Mouse (Mus musculus) cerebellum, adult 18-20 months (tissue): ENCODE measurements around the gene Zc3h18.
A peak's percentile ranks its signal among the peaks of the same experiment; 100 is the strongest.

Source experiments
- DNase-seq, 2 experiments: peaks; one replicate each; pipeline ENCODE4 v3.0.0; 2021

Gene Zc3h18

DNA sequence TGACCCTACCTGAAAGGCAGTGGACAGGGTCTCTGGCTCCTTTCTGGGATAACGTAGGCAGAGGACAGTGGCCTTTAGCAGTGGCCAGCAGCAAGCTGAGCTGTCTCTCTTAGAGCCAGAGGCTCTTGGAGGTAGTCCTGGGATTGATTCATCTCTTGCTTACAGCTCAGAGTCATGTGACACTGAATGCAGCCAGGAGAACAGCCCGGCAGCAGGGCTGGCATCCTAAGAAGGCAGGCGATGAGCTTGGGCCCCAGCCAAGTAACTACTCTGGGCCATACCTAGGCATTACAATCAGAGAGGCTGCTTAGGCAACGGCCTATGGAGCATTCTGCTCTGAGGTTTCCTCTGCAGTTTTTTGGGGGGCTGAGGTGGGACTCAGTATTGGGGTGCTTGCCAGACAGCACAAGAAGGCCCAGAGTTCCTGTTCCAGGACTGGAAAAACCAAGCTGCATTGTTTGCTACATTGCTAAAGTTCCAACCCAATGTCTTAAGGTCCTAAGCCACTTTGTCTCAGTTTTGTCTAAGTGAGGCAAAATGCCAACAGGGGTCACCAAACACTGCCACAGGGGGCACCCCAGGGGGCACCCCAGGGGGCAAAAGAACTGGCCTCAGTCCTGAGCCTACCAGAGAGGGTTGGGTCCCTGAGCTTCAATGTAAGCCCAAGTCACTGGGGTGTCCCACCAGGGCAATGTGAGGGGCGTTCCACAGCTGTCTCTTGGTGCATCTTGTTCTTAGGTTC is 28.4 kb upstream of the Zc3h18 start:
- DNase-seq: peak; percentile 91 to 94

DNA sequence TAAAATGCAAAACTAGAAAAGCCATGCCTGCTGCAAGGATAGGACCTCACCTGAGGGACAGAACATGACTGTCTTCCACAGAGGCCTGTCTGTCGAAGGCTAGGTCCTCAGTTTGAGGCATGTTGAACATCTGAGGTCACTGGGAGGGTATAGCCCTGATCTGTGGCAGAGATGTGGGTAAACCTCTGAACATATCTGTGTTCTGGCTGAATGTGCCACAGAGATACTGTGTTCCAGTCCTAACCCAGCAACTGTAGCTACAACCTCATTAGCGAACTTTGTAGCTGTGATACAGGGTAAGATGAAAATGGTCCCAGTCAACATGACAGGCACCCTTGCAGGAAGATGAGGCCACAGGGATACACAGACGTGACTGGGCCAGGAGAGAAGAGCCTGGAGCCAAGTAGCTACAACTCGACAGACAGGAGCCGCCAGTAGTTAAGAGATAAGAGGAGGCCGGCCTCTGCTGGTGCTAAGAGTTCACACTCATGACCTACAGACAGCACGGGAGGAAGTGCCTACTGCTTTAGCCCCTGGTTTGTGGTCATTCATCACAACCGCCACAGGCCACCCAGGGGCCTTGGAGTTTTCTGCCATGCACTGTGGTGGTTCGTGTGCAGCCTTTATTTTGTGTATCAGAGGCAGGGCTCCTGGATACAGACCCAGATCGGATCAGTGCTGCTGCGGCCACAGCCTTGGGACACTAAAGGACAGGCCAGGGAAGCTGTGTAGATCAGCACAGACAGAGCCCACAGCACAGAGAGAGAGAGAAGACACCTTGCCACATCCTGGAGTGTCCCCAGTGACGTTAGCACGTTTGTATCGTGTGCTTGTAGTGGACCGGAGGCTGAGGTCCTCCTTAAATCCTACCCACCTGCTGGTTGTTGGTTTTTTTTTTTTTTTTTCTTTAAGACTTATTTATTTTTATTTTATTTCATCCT is 26.8 kb upstream of the Zc3h18 start:
- no peak for DNase-seq

DNA sequence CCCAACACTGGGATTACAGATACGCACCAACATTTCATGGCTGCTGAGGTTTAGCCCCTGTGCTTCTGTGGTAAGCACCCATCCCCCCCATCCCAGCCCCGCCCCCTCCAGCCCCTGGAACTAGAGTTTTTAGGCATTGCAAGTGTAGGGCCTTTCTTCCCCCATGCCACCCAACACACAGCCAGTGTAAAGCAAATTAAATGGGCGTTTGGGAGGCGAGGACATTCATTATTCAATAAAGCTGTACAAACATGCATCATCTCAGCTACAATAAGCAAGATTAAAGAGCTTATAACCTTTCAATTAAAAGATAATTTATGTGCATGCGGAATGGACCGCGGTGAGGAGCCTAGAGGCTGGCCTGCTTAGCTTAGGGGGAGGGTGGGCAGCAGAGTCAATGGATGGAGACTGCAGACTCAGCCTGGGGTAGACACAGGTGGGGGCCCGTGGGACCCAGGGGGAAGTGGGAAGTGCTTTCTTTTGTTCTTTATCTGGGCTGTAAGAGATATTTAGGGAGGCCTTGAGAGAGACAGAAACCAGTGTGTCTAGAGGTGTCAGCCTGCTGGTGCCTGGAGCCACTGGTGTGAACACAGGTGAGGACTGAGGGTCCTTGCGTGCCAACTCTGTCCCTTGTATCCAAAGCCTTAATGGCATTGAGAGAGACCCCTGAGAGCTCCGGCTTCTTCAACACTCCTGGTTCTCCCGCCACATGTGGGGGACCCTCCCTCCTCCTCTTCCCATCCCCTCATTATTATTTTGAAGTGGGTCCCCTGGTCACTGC is 25.9 kb upstream of the Zc3h18 start:
- DNase-seq: no peak

DNA sequence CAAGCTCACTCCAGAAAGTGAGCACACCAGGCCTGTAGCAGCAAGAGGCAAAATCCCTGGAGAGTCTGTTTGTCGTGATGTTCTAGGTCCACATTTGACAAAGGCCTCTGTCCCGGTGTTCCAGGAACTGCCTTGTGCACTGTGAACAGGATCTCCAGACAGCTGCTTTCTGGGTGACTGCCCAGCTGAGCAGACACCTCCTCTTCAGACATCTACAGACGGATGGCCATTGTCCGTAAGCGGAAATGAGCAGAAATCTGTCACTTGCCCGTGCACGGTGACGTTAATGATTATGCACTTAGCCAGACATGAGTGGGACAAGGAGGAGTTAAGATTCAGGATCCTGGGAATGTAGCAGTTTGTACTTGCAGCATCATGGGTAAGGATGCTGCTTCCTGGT is 22.3 kb upstream of the Zc3h18 start:
- no peak for DNase-seq

- no peak for DNase-seq
Measured at GRCm38 (mm10) chr8:122355642-122356606, 20.5 kb upstream of the Zc3h18 start.

DNA sequence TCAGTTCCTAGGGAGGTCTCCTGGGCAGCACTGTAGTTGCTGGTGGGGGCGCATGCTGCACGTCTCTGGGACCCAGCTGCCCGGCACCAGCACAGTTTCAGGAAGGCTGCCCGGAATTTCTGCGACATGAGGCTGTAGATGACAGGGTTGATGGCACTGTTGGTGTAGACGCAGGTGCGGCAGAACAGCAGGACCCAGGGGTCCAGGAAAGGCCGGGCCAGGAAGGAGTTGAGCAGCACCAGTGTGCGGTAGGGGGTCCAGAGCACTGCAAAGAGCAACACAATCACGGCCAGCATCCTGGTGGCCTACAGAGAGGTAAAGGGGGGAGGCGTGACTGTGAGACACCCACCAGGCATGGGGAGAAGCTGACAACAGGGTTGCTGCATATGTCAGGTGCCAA is 19.2 kb upstream of the Zc3h18 start:
- no peak for DNase-seq

DNA sequence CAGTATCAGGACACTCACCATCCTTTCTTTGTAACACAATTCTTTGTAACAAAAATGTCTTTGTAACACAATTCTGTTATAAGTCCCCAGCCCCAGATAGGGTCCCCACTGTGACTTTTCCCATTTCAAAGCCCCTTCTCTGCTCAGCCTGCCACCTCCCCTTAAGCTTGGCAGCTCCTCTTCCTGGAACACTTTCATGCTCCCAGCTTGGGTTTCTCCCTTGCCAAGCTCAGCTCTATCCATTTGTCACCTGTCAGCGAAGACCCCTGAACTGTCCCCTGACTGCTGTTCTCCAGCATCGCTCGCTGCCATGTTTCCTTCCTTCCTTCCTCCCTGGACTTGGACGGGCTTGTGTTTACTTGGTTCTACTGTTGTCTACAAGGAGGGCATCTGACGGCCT is 18.8 kb upstream of the Zc3h18 start:
- DNase-seq: no peak

DNA sequence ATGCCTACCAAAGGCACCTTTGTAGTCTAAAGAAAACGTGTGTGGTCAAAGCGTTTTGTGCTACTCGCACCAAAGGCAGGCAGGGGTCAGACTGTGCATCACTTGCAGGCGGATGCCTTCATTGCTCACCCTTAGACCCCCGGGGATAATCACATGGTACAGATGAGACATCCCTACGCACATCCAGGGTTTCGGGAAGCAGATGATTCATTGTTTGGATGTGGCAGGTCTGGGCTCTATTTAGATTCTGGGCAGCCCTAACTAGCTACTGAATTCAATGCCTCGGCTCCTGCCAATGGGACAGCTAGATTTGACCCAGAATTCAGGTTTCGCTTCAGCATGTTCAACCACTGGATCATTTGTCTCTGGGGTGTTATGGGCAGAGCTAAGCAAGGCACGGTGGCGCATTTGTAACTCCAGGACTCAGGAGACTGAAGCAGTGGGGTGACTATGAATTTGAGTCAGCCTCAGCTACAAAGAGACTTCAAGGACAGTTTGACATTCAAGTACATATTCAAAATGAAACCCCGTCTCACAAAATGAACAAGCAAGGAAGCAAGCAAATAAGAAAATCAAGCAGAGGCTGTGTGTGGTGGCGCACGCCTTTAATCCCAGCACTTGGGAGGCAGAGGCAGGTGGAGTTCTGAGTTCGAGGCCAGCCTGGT is 17.2 kb upstream of the Zc3h18 start:
- no peak for DNase-seq

DNA sequence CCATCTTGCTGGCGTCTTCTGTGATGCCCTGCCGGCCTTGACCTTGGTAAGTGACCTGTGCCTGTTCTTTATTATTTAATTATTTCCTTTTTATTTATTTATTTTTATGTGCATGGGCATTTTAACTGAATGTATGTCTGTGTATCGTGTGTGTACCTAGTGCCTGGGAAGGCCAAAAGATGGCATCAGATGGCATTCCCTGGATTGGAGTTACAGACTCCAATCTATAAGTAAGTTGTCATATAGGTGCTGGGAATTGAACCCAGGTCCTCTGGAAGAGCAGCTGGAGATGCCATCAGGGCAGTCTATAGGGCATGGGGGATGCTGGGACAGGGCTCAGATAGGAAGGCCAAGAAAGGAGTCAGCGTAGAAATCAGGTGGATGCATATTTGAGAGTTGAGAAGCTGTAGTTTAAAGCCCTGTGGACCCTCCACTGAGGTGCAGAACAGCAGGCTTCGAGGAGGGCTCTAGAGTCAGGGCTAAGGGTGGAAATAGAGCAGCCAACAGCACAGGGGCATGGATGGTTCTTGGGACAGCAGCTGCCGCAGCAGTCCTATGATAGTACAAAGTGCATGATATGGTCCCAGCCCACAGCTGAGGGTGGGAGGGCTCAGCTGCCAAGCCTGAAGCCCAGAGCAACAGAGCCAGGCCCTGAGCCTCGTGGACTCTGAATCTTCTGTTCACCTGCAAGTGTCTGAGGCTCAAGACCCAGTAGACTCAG is 15.6 kb upstream of the Zc3h18 start, which contains the start of gene Trhr2:
TSS of gene Trhr2 (minus strand) at position 51 of the 721 bp plus-strand sequence.
- DNase-seq: no peak

DNA sequence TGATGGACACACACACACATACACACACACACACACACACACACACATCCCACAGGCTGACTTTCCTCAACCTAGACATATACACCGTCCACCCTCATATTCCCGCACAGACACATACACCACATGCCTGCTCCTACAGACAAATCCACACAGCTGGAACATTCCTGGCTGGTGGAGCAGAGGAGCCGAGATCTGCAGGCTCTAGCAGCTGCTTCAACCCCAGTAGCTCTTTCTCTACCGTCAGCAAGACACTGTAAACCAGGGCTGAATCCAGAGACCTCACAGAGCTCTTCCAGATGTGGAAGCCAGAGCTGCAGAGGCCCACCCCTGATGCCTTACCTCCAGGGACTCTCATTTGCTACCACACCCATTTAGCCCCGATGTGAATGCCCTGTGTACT is 14.1 kb upstream of the Zc3h18 start:
- DNase-seq: no peak

DNA sequence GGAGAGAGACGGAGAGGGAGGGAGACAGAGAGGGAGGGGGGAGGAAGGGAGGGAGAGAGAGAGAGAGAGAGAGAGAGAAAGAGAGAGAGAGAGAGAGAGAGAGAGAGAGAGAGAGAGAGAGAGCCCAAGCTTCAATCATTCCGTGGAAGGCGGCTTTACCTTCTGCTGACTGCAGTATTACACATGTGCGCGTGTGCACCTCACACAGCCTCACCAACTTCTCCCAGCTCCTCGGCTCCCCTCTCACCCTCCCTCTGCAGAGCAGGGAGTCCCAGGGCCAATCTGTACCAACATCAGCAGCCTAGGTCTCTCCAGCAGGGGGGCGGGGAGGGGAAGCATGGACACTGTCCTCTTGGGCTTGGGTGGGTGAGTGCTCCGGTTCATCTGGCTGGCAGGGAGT is 13.4 kb upstream of the Zc3h18 start:
- DNase-seq: no peak

- DNase-seq: no peak
Measured at GRCm38 (mm10) chr8:122368494-122368893, 7.9 kb upstream of the Zc3h18 start.

DNA sequence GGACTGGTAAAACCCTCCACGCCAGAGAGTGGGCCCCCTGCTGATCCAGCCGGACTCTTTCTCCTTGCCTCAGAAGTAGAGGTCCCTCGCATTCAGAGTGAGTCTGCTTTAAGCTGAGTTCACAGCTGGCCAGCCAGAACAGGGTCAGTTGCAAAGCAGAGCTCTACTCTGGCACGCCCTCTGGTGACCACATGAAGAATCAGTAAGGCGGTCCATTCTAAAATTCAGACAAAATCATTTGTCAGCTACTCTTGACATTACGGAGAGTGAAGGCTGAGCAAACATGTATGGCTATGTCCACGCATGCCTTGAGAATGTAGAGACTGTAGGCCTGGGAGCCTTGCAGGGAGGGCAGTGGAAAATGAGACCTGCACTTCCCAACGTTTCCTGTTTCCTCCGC is 6.7 kb upstream of the Zc3h18 start:
- DNase-seq: peak; percentile 65 to 75

GRCm38 (mm10) chr8:122371706-122372105 is 4.7 kb upstream of the Zc3h18 start:
- no peak for DNase-seq

GRCm38 (mm10) chr8:122375320-122375719 is 1.1 kb upstream of the Zc3h18 start:
- DNase-seq: no peak

GRCm38 (mm10) chr8:122375751-122376364 is 551 bp upstream of the Zc3h18 start:
- no peak for DNase-seq

DNA sequence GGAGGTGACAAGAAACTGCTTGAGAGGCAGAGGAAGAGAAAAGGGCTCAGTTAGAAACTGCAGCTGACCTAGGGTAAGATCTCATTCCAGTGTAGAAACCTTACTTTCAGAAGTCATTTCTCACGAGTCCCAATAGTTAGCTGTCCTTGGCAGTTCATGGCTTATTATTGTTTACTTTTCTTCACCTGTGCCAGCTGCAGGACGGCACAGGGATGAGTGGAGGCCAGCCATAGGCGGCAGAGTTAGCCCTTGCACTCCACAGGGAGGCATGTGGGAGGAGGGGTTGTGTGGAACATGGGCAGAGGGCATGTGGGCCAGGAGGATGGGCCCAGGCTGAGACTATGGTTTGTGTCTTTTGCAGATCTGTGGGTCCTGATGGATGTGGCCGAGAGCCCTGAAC is 6.6 kb downstream of the Zc3h18 start:
- no peak for DNase-seq

GRCm38 (mm10) chr8:122389357-122389756 is 12.9 kb downstream of the Zc3h18 start:
- DNase-seq: no peak

DNA sequence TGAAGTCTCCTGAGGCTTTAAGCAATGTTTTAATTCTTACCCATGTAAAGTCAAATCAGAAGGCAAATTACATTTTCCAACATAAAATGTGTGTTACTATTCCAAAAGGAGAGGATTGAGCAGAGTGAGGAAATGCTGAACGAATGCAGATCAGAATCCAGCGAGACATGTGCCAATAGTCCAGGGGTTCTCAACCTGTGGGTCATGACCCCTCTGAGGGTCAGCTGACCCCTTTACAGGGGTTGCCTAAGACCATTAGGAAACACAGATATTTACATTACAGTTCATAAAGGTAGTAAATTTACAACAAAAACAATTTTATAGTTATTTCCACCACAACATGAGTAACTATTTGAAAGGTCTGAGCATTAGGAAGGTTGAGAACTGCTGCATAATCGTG is 14.3 kb downstream of the Zc3h18 start:
- no peak for DNase-seq

DNA sequence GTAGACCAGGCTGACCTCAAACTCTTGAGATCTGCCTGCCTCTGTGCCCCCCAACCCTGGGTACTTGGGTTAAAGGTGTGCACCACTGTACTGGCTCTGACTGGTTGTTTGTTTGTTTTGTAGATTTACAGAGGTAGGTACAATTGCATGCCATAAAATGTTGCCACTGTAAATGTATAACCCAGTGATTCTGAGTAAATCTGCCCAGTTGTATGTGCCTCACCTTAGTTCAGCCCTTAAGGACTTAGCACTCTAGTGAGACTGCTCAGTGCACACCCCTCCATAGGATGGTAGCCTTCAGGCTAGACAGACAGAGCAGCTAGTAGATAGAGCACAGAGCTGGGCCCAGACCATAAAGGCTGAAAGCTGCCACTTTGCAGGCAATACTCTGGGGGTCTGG is 17.3 kb downstream of the Zc3h18 start:
- no peak for DNase-seq
